Mouse (Mus musculus) lung, postnatal 0 days (tissue): ENCODE results near the gene Socs3. TPM values are rescaled to one million over a fixed set of nuclear protein-coding genes. Genes with fewer than 3 reads are reported as not detected.

Experiments used
- ATAC-seq: fragments of 200-750 bp; cut with Nextera tagmentation; 2 replicates; pipeline ENCODE4 v1.8.0; 2017; ENCODE audit warnings: moderate library complexity
- DNase-seq: peaks from one replicate; pipeline ENCODE4 v3.0.0-alpha.2; 2016; ENCODE audit warnings: low spot score
- H3K27ac ChIP-seq: fragments of 300-500 bp; sonication (generic); 2 replicates; pipeline ENCODE4 v1.5.1; 2014; ENCODE audit warnings: antibody characterized with exemption, mild to moderate bottlenecking, low read length, mixed read lengths
- H3K27me3 ChIP-seq: fragments of 300-500 bp; sonication (generic); replicated peaks from 2 replicates; pipeline ENCODE4 v1.6.1; 2014; ENCODE audit warnings: low read length, mixed read lengths; ENCODE audit not compliant: insufficient read depth
- H3K36me3 ChIP-seq: fragments of 300-500 bp; sonication (generic); 2 replicates; pipeline ENCODE4 v1.6.1; 2014; ENCODE audit warnings: low read length, mixed read lengths; ENCODE audit not compliant: insufficient read depth
- H3K4me1 ChIP-seq: fragments of 300-500 bp; sonication (generic); 2 replicates; pipeline ENCODE4 v1.6.1; 2014; ENCODE audit warnings: antibody characterized with exemption, low read depth, low read length, mixed read lengths; ENCODE audit not compliant: insufficient read depth
- H3K4me2 ChIP-seq: fragments of 300-500 bp; sonication (generic); replicated peaks from 2 replicates; pipeline ENCODE4 v1.6.1; 2014; ENCODE audit warnings: low read depth, mild to moderate bottlenecking, low read length, moderate library complexity, mixed read lengths
- H3K4me3 ChIP-seq: fragments of 300-500 bp; sonication (generic); 2 replicates; pipeline ENCODE4 v1.5.1; 2014; ENCODE audit warnings: low read depth, low read length
- H3K9ac ChIP-seq: fragments of 300-500 bp; sonication (generic); replicated peaks from 2 replicates; pipeline ENCODE4 v1.6.1; 2014; ENCODE audit warnings: low read depth, mild to moderate bottlenecking
- H3K9me3 ChIP-seq: fragments of 300-500 bp; sonication (generic); 2 replicates; pipeline ENCODE4 v1.6.1; 2016; ENCODE audit warnings: low read length, mixed read lengths
- CTCF ChIP-seq: IDR thresholded peaks from 2 replicates; pipeline ENCODE4 v1.5.1; 2016; ENCODE audit warnings: antibody characterized with exemption, mild to moderate bottlenecking
- EP300 ChIP-seq: IDR thresholded peaks from 2 replicates; pipeline ENCODE4 v1.6.1; 2016; ENCODE audit warnings: antibody characterized with exemption, mild to moderate bottlenecking, control low read depth
- WGBS: fragments of 180-500 bp; shearing (Covaris S2); extraction: QIAGEN DNeasy Blood & Tissue Kit; methylation state at CpG from one replicate; pipeline ENCODE4 v1.1.7; 2014; 5-methylcytosine and 5-hydroxymethylcytosine counted together
- polyA plus RNA-seq: library from polyadenylated mRNA; unstranded; fragments of >200 nt; fragmentation: Nextera tagmentation; extraction: Ambion mirVana; gene quantifications from 2 replicates; pipeline ENCODE4 v1.2.1, GENCODE M21; 2015

The Socs3 gene
- polyA plus RNA-seq, 1 experiment from 2014 or later: 27.5 TPM

- Histone ChIP-seq H3K4me2 (peak overlapping the region; percentile 72; the same call in 1 of the 2 replicates), H3K36me3 (no peaks in the 10 kb centered on the region), H3K4me1 (peaks cover 54% of the 10 kb centered on the region; the same call in 1 of the 2 replicates), H3K27me3 (no peaks in the 10 kb centered on the region), H3K9me3 (no peaks in the 10 kb centered on the region), H3K27ac (peak overlapping the region; percentile 90), H3K4me3 (no peak overlapping the region), H3K9ac (0 out of 2 replicates have a peak overlapping the region, but pooled peaks have one; percentile 9)
- ATAC-seq (peak; percentile 73), DNase-seq (peak; percentile 96)
- TF ChIP-seq EP300 (peak; percentile 77), CTCF (0 out of 2 replicates have a peak, but pooled peaks have one; percentile 3)
- 27% methylated on average over 10 of the region's 10 CpGs for WGBS
These were observed 7.4 kb downstream of the Socs3 start for GRCm38 (mm10) chr11:117962228-117963067.

- Histone ChIP-seq H3K36me3 (no peaks in the 10 kb centered on the region), H3K4me3 (no peak overlapping the region), H3K27me3 (no peaks in the 10 kb centered on the region), H3K27ac (peak overlapping the region; percentile 32; the same call in 1 of the 2 replicates), H3K9ac (no peak overlapping the region), H3K4me2 (no peak overlapping the region), H3K4me1 (peaks cover 47% of the 10 kb centered on the region; the same call in 1 of the 2 replicates), H3K9me3 (no peaks in the 10 kb centered on the region)
- no peak for DNase-seq
- no peak for ATAC-seq
- TF ChIP-seq CTCF (no peak), EP300 (no peak)
These were observed 9.2 kb downstream of the Socs3 start for GRCm38 (mm10) chr11:117960601-117961000.

GRCm38 (mm10) chr11:117959741-117960381 lies 10.0 kb downstream of the Socs3 start:
- DNase-seq (no peak), ATAC-seq (no peak)
- Histone ChIP-seq H3K4me2 (no peak overlapping the region), H3K4me1 (peaks cover 42% of the 10 kb centered on the region; the same call in 1 of the 2 replicates), H3K27ac (peak overlapping the region; percentile 16; the same call in 1 of the 2 replicates), H3K27me3 (no peaks in the 10 kb centered on the region), H3K9me3 (no peaks in the 10 kb centered on the region), H3K9ac (no peak overlapping the region), H3K36me3 (no peaks in the 10 kb centered on the region), H3K4me3 (no peak overlapping the region)
- 38% methylated on average over 17 of the region's 17 CpGs for WGBS
- no peak for TF ChIP-seq EP300
- TF ChIP-seq CTCF: no peak

DNA sequence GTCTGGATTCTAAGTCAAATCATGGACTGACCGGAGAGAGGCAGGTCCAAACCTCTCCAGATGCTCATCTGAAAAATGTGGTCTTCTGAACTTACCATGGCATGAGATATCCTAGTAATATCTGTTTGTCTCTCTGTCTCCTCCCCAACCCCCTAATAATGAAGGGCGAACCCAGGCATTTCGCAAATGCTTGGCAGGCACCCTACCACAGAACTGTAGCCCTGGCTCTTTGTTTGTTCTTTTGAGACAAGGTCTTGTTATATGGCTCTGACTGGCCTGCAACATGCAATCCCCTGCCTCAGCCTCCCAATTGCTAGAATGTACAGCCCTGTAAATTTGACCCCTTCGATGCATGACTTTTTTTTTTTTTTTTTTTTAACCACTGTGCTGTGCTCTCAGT lies 10.7 kb downstream of the Socs3 start:
- H3K9ac ChIP-seq: no peak overlapping the region
- ATAC-seq: no peak
- H3K27ac ChIP-seq: no peak overlapping the region
- DNase-seq: no peak
- H3K4me1 ChIP-seq: peaks cover 40% of the 10 kb centered on the region; the same call in 1 of the 2 replicates
- H3K36me3 ChIP-seq: no peaks in the 10 kb centered on the region
- H3K4me2 ChIP-seq: no peak overlapping the region
- no peak overlapping the region for H3K4me3 ChIP-seq
- 75% methylated on average over 4 of the region's 4 CpGs for WGBS
- H3K9me3 ChIP-seq: no peaks in the 10 kb centered on the region
- TF ChIP-seq CTCF (no peak), EP300 (no peak)
- no peaks in the 10 kb centered on the region for H3K27me3 ChIP-seq

- no peak overlapping the region for H3K9ac ChIP-seq
- 51% methylated on average over 7 of the region's 7 CpGs for WGBS
- no peak overlapping the region for H3K27ac ChIP-seq
- H3K4me1 ChIP-seq: peaks cover 34% of the 10 kb centered on the region; the same call in 1 of the 2 replicates
- DNase-seq (no peak), ATAC-seq (no peak)
- H3K4me3 ChIP-seq: no peak overlapping the region
- H3K4me2 ChIP-seq: no peak overlapping the region
- H3K9me3 ChIP-seq: no peaks in the 10 kb centered on the region
- H3K27me3 ChIP-seq: no peaks in the 10 kb centered on the region
- H3K36me3 ChIP-seq: no peaks in the 10 kb centered on the region
- TF ChIP-seq EP300 (no peak), CTCF (no peak)
These were observed 11.7 kb downstream of the Socs3 start for GRCm38 (mm10) chr11:117958197-117958596.

- Histone ChIP-seq H3K4me1 (peaks cover 23% of the 10 kb centered on the region; the same call in 1 of the 2 replicates), H3K27me3 (no peaks in the 10 kb centered on the region), H3K4me3 (no peak overlapping the region), H3K4me2 (no peak overlapping the region), H3K9me3 (no peaks in the 10 kb centered on the region), H3K36me3 (no peaks in the 10 kb centered on the region), H3K9ac (no peak overlapping the region), H3K27ac (peak overlapping the region; percentile 49; the same call in 1 of the 2 replicates)
- ATAC-seq (peak; percentile 69), DNase-seq (peak; percentile 80)
- TF ChIP-seq EP300 (peak; percentile 72), CTCF (no peak)
- 44% methylated on average over 13 of the region's 13 CpGs for WGBS
These were observed 14.2 kb downstream of the Socs3 start for GRCm38 (mm10) chr11:117955621-117956020.
